Mouse (Mus musculus): ENCODE results near the gene Noct.

GRCm38 (mm10) chr3:51203906-51204305 lies 20.3 kb upstream of the Noct start:
- no peak for TF ChIP-seq POLR2A (IDR thresholded peaks at IDR 0.05; ENCODE audit: low read depth, low read length)
- TF ChIP-seq CTCF (IDR thresholded peaks at IDR 0.05; ENCODE audit: extremely low read depth, insufficient read depth, insufficient read length, insufficient replicate concordance), result no peak
